Mouse (Mus musculus) neural tube, embryonic 12.5 days (tissue): ENCODE results near the gene Srpk2. TPM values are rescaled to one million over a fixed set of nuclear protein-coding genes. Genes with fewer than 3 reads are reported as not detected.

Source experiments
- ATAC-seq: fragments of 200-750 bp; cut with Nextera tagmentation; 2 replicates; pipeline ENCODE4 v1.8.0; 2017; ENCODE audit warnings: low read depth, mild to moderate bottlenecking, moderate TSS enrichment, moderate library complexity; ENCODE audit not compliant: low FRiP score
- H3K27ac ChIP-seq: fragments of 300-500 bp; sonication (generic); 2 replicates; pipeline ENCODE4 v1.5.1; 2016
- H3K27me3 ChIP-seq: fragments of 300-500 bp; sonication (generic); replicated peaks from 2 replicates; pipeline ENCODE4 v1.6.1; 2016; ENCODE audit warnings: mild to moderate bottlenecking
- H3K36me3 ChIP-seq: fragments of 300-500 bp; sonication (generic); 2 replicates; pipeline ENCODE4 v1.6.1; 2016; ENCODE audit warnings: mild to moderate bottlenecking
- H3K4me1 ChIP-seq: fragments of 300-500 bp; sonication (generic); 2 replicates; pipeline ENCODE4 v1.6.1; 2016
- H3K4me2 ChIP-seq: fragments of 300-500 bp; sonication (generic); replicated peaks from 2 replicates; pipeline ENCODE4 v1.6.1; 2016; ENCODE audit warnings: mild to moderate bottlenecking
- H3K4me3 ChIP-seq: fragments of 300-500 bp; sonication (generic); 2 replicates; pipeline ENCODE4 v1.5.1; 2016
- H3K9ac ChIP-seq: fragments of 300-500 bp; sonication (generic); 2 replicates; pipeline ENCODE4 v1.6.1; 2016; ENCODE audit warnings: mild to moderate bottlenecking
- H3K9me3 ChIP-seq: fragments of 300-500 bp; sonication (generic); 2 replicates; pipeline ENCODE4 v1.6.1; 2016; ENCODE audit warnings: mild to moderate bottlenecking
- WGBS: fragments of 180-500 bp; shearing (Covaris S2); methylation state at CpG from one replicate; pipeline ENCODE4 v1.1.7; 2016; 5-methylcytosine and 5-hydroxymethylcytosine counted together
- polyA plus RNA-seq: library from polyadenylated mRNA; unstranded; fragments of >200 nt; fragmentation: Nextera tagmentation; extraction: Ambion mirVana; gene quantifications from 2 replicates; pipeline ENCODE4 v1.2.1, GENCODE M21; 2016

Srpk2 gene
- polyA plus RNA-seq, 1 experiment from 2014 or later, result 75.3 TPM

DNA sequence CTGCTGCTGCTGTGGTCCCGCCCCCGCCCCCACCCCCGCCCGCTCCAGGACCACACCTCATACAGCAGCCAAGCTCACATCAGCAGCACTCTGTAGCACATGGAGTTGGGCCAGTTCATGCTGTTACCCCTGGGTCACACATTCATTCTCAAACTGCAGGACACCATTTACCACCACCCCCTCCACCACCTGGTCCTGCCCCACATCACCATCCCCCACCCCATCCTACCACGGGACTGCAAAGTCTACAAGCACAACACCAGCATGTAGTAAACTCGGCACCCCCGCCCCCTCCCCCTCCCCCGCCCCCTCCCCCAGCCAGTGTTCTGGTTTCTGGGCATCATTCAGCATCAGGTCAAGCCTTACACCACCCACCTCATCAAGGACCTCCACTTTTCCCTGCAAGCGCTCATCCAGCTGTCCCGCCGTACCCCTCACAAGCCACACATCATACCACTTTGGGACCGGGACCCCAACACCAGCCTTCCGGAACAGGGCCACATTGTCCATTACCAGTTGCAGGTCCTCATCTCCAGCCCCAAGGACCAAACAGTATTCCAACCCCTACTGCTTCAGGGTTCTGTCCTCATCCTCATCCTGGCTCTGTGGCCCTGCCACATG lies 182.0 kb downstream of the Srpk2 start:
- H3K9ac ChIP-seq, result no peak overlapping the region

DNA sequence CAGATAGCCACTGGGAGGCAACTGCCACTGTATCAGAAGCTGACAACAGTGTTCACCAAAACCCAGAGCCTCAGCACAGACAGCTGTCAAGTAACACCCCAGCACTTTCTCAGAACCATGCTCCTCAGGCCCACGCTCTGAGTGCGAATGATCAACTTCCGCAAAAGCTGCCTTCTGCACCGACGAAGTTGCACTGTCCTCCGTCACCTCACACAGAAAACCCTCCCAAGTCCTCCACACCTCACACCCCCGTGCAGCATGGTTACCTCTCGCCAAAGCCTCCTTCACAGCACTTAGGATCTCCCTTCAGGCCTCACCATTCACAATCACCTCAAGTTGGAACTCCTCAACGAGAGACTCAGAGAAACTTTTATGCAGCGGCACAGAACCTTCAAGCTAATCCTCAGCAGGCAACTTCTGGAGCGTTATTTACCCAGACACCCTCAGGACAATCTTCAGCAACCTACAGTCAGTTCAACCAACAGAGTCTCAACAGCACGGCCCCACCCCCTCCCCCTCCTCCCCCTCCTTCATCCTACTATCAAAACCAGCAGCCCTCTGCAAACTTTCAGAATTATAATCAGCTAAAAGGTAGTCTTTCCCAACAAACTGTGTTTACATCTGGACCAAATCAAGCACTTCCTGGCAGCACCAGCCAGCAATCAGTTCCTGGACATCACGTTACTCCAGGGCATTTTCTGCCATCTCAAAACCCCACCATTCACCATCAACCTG lies 182.7 kb downstream of the Srpk2 start:
- Histone ChIP-seq H3K27me3 (no peaks in the 10 kb centered on the region), H3K4me2 (no peak overlapping the region), H3K9ac (no peak overlapping the region), H3K36me3 (peaks cover 56% of the 10 kb centered on the region), H3K4me3 (no peak overlapping the region), H3K9me3 (no peaks in the 10 kb centered on the region), H3K4me1 (no peaks in the 10 kb centered on the region), H3K27ac (no peak overlapping the region)
- whole genome bisulfite sequencing, result 82% methylated on average over 13 of the region's 13 CpGs
- ATAC-seq, result no peak

More for the DNA sequence above, 182.0 kb downstream of the Srpk2 start:
- Histone ChIP-seq H3K9me3 (no peaks in the 10 kb centered on the region), H3K4me3 (no peak overlapping the region), H3K27me3 (no peaks in the 10 kb centered on the region), H3K4me1 (no peaks in the 10 kb centered on the region), H3K36me3 (peaks cover 51% of the 10 kb centered on the region), H3K27ac (no peak overlapping the region), H3K4me2 (no peak overlapping the region)
- ATAC-seq, result peak; percentile 33; the same call in 1 of the 2 replicates
- 72% methylated on average over 12 of the region's 13 CpGs for WGBS

DNA sequence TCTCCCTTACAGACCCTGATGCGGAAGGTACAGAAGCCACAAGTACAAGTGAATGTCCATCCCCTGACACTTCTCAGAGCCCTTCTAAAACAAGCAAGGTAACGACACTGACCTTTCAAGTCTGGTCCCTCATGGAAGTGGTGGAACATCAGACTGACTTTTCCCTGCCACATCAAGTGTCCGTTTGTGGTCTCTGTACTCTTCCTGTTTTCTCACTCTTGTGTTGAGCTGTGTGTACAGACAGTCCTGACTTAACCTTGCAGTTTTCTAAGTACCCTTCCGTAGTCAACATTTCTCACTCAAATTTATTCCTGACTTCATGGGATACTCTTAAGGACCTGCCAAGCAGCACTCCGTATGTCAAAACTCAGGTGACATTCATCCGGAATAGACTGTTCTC lies 183.7 kb downstream of the Srpk2 start:
- Histone ChIP-seq H3K4me2 (no peak overlapping the region), H3K9me3 (no peaks in the 10 kb centered on the region), H3K27me3 (no peaks in the 10 kb centered on the region), H3K9ac (no peak overlapping the region), H3K4me3 (no peak overlapping the region), H3K27ac (no peak overlapping the region), H3K4me1 (no peaks in the 10 kb centered on the region), H3K36me3 (peaks cover 64% of the 10 kb centered on the region)
- 91% methylated on average over 6 of the region's 6 CpGs for WGBS
- no peak for ATAC-seq

DNA sequence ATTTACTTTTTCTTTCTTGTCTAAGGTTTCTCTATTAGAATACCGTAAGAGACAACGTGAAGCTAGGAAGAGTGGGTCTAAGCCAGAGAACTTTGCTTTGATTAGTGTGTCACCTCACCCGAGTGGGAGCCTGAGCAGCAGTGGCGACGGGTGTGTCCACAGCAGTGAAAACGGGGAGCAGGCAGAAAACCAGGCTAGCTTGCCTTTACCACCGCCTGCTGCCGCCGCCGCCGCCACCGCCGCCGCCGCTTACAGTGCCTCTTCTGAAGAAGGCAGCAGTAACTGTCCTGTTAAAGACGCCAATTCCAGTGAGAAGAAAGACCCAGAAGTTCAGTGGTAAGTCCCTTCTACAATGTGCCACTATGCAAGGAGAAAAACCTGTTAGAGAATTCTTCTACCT lies 185.2 kb downstream of the Srpk2 start:
- 93% methylated on average over 16 of the region's 16 CpGs for WGBS
- ATAC-seq, result no peak
- Histone ChIP-seq H3K4me3 (no peak overlapping the region), H3K27ac (no peak overlapping the region), H3K36me3 (peaks cover 71% of the 10 kb centered on the region), H3K4me1 (no peaks in the 10 kb centered on the region), H3K9ac (no peak overlapping the region), H3K27me3 (no peaks in the 10 kb centered on the region), H3K4me2 (no peak overlapping the region), H3K9me3 (no peaks in the 10 kb centered on the region)

DNA sequence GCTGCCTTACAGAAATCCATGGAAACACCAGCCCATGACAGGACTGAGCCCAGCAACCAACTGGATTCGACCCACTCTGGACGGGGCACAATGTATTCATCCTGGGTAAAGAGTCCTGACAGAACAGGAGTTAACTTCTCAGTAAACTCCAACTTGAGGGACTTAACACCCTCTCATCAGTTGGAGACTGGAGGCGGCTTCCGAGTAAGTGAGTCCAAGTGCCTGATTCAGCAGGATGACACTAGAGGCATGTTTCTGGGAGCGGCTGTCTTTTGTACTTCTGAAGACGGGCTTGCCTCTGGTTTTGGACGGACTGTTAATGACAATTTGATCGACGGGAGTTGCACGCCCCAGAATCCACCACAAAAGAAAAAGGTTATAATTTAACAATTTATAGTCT lies 186.5 kb downstream of the Srpk2 start:
- Histone ChIP-seq H3K4me3 (no peak overlapping the region), H3K4me2 (no peak overlapping the region), H3K4me1 (no peaks in the 10 kb centered on the region), H3K9ac (no peak overlapping the region), H3K9me3 (no peaks in the 10 kb centered on the region), H3K27me3 (no peaks in the 10 kb centered on the region), H3K27ac (no peak overlapping the region), H3K36me3 (peaks cover 77% of the 10 kb centered on the region)
- WGBS, result 85% methylated on average over 10 of the region's 10 CpGs
- no peak for ATAC-seq

DNA sequence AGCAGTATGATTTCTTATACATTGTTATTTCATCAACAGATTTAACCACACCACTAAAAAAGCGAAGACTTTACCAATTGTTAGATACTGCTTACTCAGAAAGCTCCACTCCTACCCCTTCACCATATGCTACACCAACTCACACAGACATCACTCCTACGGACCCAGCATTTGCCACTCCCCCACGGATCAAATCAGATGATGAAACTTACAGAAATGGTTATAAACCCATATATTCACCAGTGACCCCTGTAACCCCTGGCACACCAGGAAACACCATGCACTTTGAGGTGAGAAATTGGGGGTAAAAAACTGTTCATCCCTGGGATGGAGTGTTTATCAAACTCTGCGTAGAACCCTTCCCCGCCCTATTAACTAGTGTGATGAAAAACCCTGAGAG lies 187.5 kb downstream of the Srpk2 start:
- Histone ChIP-seq H3K4me2 (no peak overlapping the region), H3K9me3 (no peaks in the 10 kb centered on the region), H3K36me3 (peaks cover 76% of the 10 kb centered on the region), H3K4me3 (no peak overlapping the region), H3K9ac (no peak overlapping the region), H3K4me1 (no peaks in the 10 kb centered on the region), H3K27ac (no peak overlapping the region), H3K27me3 (no peaks in the 10 kb centered on the region)
- no peak for ATAC-seq
- WGBS, result 94% methylated on average over 5 of the region's 5 CpGs

DNA sequence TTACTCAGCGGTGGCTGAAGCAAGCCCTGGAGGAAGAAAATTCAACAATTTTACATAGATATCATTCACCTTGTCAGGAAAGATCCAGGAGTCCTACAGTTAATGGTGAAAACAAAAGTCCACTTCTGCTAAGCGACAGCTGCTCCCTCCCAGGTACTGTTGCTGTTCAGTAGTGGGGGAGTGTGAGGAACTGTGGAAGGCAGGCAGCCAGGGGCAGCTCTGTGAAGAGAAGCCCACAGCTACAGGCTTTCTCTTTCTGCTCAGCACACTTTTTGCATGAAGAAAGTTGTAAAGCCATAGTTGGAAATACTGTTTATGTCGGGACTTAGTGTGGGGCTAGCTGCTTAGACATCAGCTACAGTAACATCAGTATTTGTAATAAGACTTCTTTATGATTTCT lies 188.0 kb downstream of the Srpk2 start:
- peaks cover 73% of the 10 kb centered on the region for H3K36me3 ChIP-seq
- WGBS, result 90% methylated on average over 3 of the region's 3 CpGs

DNA sequence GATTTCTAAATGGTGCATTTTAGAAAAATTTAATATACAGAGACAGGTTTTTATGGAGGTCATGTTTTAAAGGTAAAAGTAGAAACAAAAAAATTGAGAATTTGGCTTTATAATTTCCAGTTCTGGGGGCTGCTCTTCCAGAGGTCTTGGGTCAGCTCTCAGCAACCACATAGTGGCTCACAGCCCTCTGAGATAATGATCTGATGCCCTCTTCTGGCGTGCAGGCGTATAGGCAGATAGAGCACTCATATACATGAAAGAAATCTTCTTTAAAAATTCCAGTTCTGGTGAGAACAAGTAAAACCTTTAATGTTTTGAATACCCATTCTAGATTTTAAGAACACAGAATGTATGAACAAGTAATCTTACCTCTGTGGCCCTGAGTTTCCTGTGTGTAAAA lies 193.6 kb downstream of the Srpk2 start:
- H3K36me3 ChIP-seq, result peaks cover 76% of the 10 kb centered on the region

More for the DNA sequence above, 188.0 kb downstream of the Srpk2 start:
- no peaks in the 10 kb centered on the region for H3K4me1 ChIP-seq
- ATAC-seq, result no peak
- no peak overlapping the region for H3K9ac ChIP-seq
- no peak overlapping the region for H3K4me3 ChIP-seq
- H3K27ac ChIP-seq, result no peak overlapping the region
- no peaks in the 10 kb centered on the region for H3K9me3 ChIP-seq
- no peak overlapping the region for H3K4me2 ChIP-seq
- no peaks in the 10 kb centered on the region for H3K27me3 ChIP-seq

DNA sequence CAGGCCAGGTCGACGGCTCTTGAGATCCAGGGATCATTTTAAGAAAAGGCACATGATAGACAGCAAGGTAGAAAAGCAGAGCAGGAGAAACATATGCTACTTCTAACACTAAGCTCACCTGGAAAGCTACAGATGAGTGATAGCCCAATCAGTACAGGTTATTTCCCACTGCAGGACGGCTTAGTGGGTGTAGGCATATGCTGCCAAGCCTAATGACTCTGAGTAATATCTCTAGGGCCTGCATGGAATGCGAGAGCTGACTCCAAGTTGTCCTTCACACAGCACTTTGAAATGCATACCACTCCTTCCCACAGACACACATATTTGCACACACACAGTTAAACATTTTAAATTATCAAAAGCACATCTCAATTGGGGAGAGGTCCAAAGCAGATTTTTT lies 195.2 kb downstream of the Srpk2 start:
- no peak for ATAC-seq
- H3K9me3 ChIP-seq, result no peaks in the 10 kb centered on the region
- no peak overlapping the region for H3K4me2 ChIP-seq
- H3K27me3 ChIP-seq, result no peaks in the 10 kb centered on the region
- WGBS, result 94% methylated on average over 4 of the region's 4 CpGs
- no peak overlapping the region for H3K9ac ChIP-seq
- no peak overlapping the region for H3K4me3 ChIP-seq
- peaks cover 75% of the 10 kb centered on the region for H3K36me3 ChIP-seq
- H3K4me1 ChIP-seq, result no peaks in the 10 kb centered on the region
- H3K27ac ChIP-seq, result no peak overlapping the region

More for the DNA sequence above, 193.6 kb downstream of the Srpk2 start:
- H3K27me3 ChIP-seq, result no peaks in the 10 kb centered on the region
- no peak overlapping the region for H3K27ac ChIP-seq
- no peaks in the 10 kb centered on the region for H3K9me3 ChIP-seq
- peak; percentile 76; the same call in 1 of the 2 replicates for ATAC-seq
- WGBS, result 52% methylated on average over 2 of the region's 2 CpGs
- H3K4me2 ChIP-seq, result no peak overlapping the region
- H3K4me1 ChIP-seq, result no peaks in the 10 kb centered on the region
- H3K4me3 ChIP-seq, result no peak overlapping the region
- no peak overlapping the region for H3K9ac ChIP-seq

DNA sequence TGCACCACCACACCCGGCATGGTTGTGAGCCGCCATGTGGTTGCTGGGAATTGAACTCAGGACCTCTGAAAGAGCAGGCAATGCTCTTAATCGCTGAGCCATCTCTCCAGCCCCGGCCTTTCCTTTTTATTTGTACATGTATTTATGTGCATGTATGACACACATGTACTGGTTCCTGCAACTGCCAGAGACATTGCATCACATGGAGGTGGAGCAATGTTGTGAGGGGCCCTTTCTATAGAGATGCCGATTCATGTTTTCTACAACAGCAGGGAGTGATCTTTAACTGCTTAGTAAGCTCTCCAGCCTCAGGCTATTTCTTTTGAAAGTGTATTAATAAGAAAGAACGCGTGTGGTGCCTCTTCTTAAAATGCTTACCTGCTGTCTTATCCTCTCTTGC lies 200.6 kb downstream of the Srpk2 start:
- 90% methylated on average over 7 of the region's 7 CpGs for WGBS
- no peak overlapping the region for H3K27ac ChIP-seq
- no peaks in the 10 kb centered on the region for H3K27me3 ChIP-seq
- H3K4me1 ChIP-seq, result no peaks in the 10 kb centered on the region
- ATAC-seq, result no peak
- H3K9me3 ChIP-seq, result no peaks in the 10 kb centered on the region
- H3K36me3 ChIP-seq, result peaks cover 70% of the 10 kb centered on the region
- no peak overlapping the region for H3K4me2 ChIP-seq
- H3K4me3 ChIP-seq, result no peak overlapping the region
- no peak overlapping the region for H3K9ac ChIP-seq

DNA sequence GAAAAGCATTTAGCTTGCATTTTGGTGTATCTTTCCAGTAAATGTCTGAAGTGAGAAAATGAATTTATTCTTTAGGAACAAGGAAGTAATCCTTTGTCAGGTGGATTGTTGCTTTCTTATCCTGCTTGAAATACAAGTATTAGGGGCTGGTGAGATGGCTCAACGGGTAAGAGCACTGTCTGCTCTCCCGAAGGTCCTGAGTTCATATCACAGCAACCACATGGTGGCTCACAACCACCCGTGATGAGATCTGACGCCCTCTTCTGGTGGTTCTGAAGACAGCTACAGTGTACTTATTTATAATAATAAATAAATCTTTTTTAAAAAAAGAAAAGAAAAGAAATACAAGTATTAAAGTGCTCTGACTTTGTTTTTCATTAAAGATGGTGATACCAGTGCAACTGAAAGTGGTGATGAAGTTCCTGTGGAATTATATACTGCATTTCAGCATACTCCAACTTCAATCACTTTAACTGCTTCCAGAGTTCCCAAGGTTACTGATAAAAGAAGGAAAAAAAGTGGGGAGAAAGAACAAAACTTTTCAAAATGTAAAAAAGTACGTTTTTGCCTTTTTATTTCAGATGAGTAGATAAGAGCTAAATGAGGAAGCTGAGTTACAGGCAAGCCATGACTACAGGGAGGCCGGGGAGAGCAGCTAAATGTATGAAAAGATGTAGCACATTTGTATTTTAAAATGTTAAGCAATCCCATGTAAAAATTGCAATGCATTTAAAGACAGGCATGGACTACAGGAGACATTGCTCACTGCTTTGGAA lies 211.1 kb downstream of the Srpk2 start:
- ATAC-seq, result no peak
- H3K36me3 ChIP-seq, result peaks cover 47% of the 10 kb centered on the region
- H3K27ac ChIP-seq, result no peak overlapping the region
- H3K4me1 ChIP-seq, result no peaks in the 10 kb centered on the region
- H3K27me3 ChIP-seq, result no peaks in the 10 kb centered on the region
- no peaks in the 10 kb centered on the region for H3K9me3 ChIP-seq
- 83% methylated on average over 6 of the region's 6 CpGs for WGBS
- H3K4me2 ChIP-seq, result no peak overlapping the region
- no peak overlapping the region for H3K9ac ChIP-seq
- H3K4me3 ChIP-seq, result no peak overlapping the region

DNA sequence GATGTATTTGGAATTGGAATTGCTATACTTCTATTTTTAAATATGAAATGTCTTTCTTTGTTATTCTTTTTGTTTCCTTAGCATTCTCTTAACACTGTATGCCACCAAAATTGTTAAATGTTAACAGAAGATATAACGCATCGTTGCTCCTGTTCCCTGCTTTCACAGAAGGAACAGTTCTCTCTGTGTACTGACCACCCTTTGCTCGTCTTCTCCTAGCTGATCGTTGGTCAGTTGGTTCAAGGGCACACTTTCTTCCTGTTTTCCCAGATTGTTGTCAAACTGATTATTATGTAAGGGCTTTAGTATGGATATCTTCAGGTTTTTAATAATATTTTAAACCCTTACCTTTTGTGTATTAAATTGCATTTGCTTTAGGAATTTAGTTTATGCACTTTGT lies 217.9 kb downstream of the Srpk2 start:
- no peak overlapping the region for H3K9ac ChIP-seq
- no peak overlapping the region for H3K27ac ChIP-seq
- no peaks in the 10 kb centered on the region for H3K9me3 ChIP-seq
- H3K4me1 ChIP-seq, result no peaks in the 10 kb centered on the region
- WGBS, result 95% methylated on average over 4 of the region's 4 CpGs
- no peak for ATAC-seq
- H3K36me3 ChIP-seq, result peaks cover 40% of the 10 kb centered on the region
- H3K4me3 ChIP-seq, result no peak overlapping the region
- no peak overlapping the region for H3K4me2 ChIP-seq
- H3K27me3 ChIP-seq, result no peaks in the 10 kb centered on the region
